Mouse (Mus musculus) thymus, adult 2 months (tissue): ENCODE results near the gene Prkcb. TPM values are rescaled to one million over a fixed set of nuclear protein-coding genes. Genes with fewer than 3 reads are reported as not detected.

Source experiments
- DNase-seq: peaks from one replicate; pipeline ENCODE4 v3.0.0; 2021
- H3K27ac ChIP-seq: fragments of 200-500 bp; 2 replicates; pipeline ENCODE4 v1.5.1; 2012; ENCODE audit warnings: low read length, control low read depth; ENCODE audit not compliant: control insufficient read depth, insufficient read depth
- H3K27me3 ChIP-seq: fragments of 200-500 bp; 2 replicates; pipeline ENCODE4 v1.6.1; 2012; ENCODE audit warnings: mild to moderate bottlenecking, low read length, moderate library complexity, mixed read lengths; ENCODE audit not compliant: control insufficient read depth, insufficient read depth
- H3K36me3 ChIP-seq: fragments of 200-500 bp; 2 replicates; pipeline ENCODE4 v1.6.1; 2012; ENCODE audit warnings: mild to moderate bottlenecking, low read length, moderate library complexity; ENCODE audit not compliant: control insufficient read depth, insufficient read depth
- H3K4me1 ChIP-seq: fragments of 200-500 bp; replicated peaks from 2 replicates; pipeline ENCODE4 v1.6.1; 2012; ENCODE audit warnings: low read length; ENCODE audit not compliant: control insufficient read depth, insufficient read depth
- H3K4me3 ChIP-seq: fragments of 200-500 bp; 2 replicates; pipeline ENCODE4 v1.5.1; 2012; ENCODE audit warnings: mild to moderate bottlenecking, low read length, control low read depth, moderate library complexity; ENCODE audit not compliant: control insufficient read depth, insufficient read depth
- CTCF ChIP-seq: fragments of 200-500 bp; IDR thresholded peaks from 2 replicates; pipeline ENCODE4 v1.5.1; 2012; ENCODE audit warnings: mild to moderate bottlenecking, control low read depth, low read length, moderate library complexity, borderline replicate concordance; ENCODE audit not compliant: control insufficient read depth, poor library complexity, insufficient read depth; ENCODE audit errors: extremely low read depth
- POLR2A ChIP-seq: fragments of 200-500 bp; IDR thresholded peaks from 2 replicates; pipeline ENCODE4 v1.6.1; 2012; ENCODE audit warnings: mild to moderate bottlenecking, low read length, control low read depth, moderate library complexity; ENCODE audit not compliant: control insufficient read depth, poor library complexity, insufficient read depth; ENCODE audit errors: extremely low read depth
- WGBS: fragments of 180-500 bp; shearing (Covaris S2); methylation state at CpG from one replicate; pipeline ENCODE4 v1.1.7; 2018; 5-methylcytosine and 5-hydroxymethylcytosine counted together
- polyA plus RNA-seq: library from polyadenylated mRNA; depleted of rRNA; stranded (reverse); fragments of >200 nt; gene quantifications from 2 replicates; pipeline ENCODE4 v1.2.3, GENCODE M21; 2012

Prkcb gene
- polyA plus RNA-seq, 1 experiment = 247 TPM

- Histone ChIP-seq H3K4me1 (no peaks in the 10 kb centered on the region), H3K27me3 (no peaks in the 10 kb centered on the region), H3K27ac (no peak overlapping the region), H3K4me3 (no peak overlapping the region), H3K36me3 (peaks cover 18% of the 10 kb centered on the region)
- DNase-seq = no peak
- 93% methylated on average over 3 of the region's 3 CpGs for whole genome bisulfite sequencing
- TF ChIP-seq POLR2A (no peak), CTCF (no peak)
These were observed 284.6 kb downstream of the Prkcb start for GRCm38 (mm10) chr7:122573101-122573635.

GRCm38 (mm10) chr7:122574418-122574817 is 285.9 kb downstream of the Prkcb start:
- no peak overlapping the region for H3K27ac ChIP-seq
- 93% methylated on average over 7 of the region's 7 CpGs for WGBS
- TF ChIP-seq CTCF = no peak
- no peak for TF ChIP-seq POLR2A

GRCm38 (mm10) chr7:122575056-122575455 is 286.5 kb downstream of the Prkcb start:
- no peaks in the 10 kb centered on the region for H3K4me1 ChIP-seq
- no peaks in the 10 kb centered on the region for H3K27me3 ChIP-seq
- WGBS = 96% methylated on average over 5 of the region's 5 CpGs
- H3K4me3 ChIP-seq = no peak overlapping the region
- TF ChIP-seq CTCF (no peak), POLR2A (no peak)
- H3K36me3 ChIP-seq = peaks cover 5% of the 10 kb centered on the region; the same call in 1 of the 2 replicates
- no peak overlapping the region for H3K27ac ChIP-seq
- DNase-seq = no peak

More at GRCm38 (mm10) chr7:122574418-122574817, 285.9 kb downstream of the Prkcb start:
- Histone ChIP-seq H3K36me3 (peaks cover 9% of the 10 kb centered on the region; the same call in 1 of the 2 replicates), H3K4me3 (no peak overlapping the region), H3K4me1 (no peaks in the 10 kb centered on the region), H3K27me3 (no peaks in the 10 kb centered on the region)
- DNase-seq = no peak

DNA sequence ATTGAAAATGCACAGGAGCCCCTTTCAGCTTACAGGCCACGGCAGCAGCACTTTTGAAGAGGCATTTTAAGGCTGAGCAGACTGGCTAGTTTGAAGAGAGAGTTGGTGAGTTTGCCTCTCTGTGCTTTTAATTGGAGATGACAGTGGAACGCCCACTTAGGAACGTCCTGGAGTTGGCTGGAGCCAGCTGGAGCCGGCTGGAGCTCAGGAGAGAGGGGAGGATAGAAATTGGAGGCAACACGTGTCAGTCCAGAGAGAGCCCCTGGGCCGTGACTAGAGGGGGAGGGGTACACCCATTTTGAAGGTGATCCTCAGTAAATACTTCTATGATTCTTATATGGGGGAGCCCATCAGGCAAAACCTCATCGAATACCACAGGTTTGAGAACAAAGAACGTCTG is 287.0 kb downstream of the Prkcb start:
- TF ChIP-seq POLR2A = no peak
- TF ChIP-seq CTCF = no peak
- 92% methylated on average over 8 of the region's 8 CpGs for WGBS
- Histone ChIP-seq H3K4me1 (no peaks in the 10 kb centered on the region), H3K27ac (no peak overlapping the region), H3K27me3 (no peaks in the 10 kb centered on the region), H3K36me3 (0 out of 2 replicates have a peak, but pooled peaks cover 5% of the 10 kb centered on the region), H3K4me3 (no peak overlapping the region)
- DNase-seq = no peak

DNA sequence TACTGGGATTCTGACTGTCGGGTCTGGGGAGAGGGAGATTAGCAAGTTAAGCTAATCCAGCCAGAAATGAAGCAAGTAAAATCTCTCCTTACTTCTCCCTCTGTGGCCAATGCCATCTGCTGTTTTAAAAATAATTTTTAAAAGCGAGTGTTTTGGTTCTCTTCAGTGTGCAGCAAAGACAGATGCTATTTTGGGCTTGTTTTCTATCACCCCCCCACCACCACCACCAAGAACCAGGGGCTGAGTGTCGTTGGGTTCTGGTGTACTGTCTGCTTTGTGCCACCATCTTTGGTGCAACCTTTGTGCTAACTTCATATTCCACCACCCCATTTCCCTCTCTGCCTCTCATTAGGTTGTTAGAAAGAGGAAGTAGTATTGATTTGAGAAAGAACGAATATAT is 289.0 kb downstream of the Prkcb start:
- TF ChIP-seq CTCF (no peak), POLR2A (no peak)
- WGBS = 61% methylated on average over 4 of the region's 4 CpGs
- DNase-seq = no peak
- H3K4me1 ChIP-seq = no peaks in the 10 kb centered on the region
- H3K27me3 ChIP-seq = no peaks in the 10 kb centered on the region
- 0 out of 2 replicates have a peak, but pooled peaks cover 5% of the 10 kb centered on the region for H3K36me3 ChIP-seq
- H3K27ac ChIP-seq = no peak overlapping the region
- no peak overlapping the region for H3K4me3 ChIP-seq

DNA sequence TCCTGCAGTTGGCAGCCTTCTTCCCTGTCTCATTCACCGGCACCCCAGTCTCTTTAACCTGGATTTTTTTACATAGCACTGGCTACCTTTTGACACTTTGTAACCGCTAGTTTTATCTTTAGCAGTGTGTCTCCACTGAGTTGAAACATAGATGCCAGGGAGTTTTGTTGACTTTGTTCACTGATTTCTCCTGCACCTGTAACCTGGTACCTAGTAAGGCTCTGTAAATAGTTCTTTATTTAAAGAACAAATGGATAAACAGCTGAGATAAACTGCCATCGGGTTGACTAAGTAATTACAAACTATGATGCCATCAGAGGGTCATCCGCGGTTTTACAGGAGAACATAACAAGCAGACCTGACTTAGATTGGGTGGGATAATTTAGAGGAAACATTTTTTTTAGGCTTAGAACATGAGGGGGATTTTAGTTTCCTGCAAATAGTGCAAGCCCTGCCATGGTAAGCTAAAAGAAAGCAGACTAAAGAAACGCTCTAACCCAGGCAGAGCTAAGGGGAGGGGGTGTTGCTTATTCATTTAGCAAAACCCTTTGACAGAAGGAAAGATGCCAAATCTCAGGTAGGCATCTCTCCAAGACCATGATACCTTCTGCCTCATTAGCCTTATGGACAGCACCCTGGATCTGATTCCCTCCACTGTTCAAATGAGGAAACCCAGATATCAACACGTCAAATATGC is 291.1 kb downstream of the Prkcb start:
- Histone ChIP-seq H3K36me3 (peaks cover 9% of the 10 kb centered on the region), H3K27me3 (no peaks in the 10 kb centered on the region), H3K4me1 (no peaks in the 10 kb centered on the region), H3K4me3 (no peak overlapping the region), H3K27ac (no peak overlapping the region)
- no peak for TF ChIP-seq CTCF
- no peak for TF ChIP-seq POLR2A
- DNase-seq = no peak
- WGBS = 92% methylated on average over 7 of the region's 7 CpGs
